Mouse (Mus musculus) megakaryocyte, adult 5-6 weeks (primary cell): ENCODE results near the gene Srms. TPM values are rescaled to one million over a fixed set of nuclear protein-coding genes. Genes with fewer than 3 reads are reported as not detected.

Source experiments
- ATAC-seq: 2 replicates; pipeline ENCODE4 v1.8.0; 2016; ENCODE audit warnings: mild to moderate bottlenecking, inconsistent platforms; ENCODE audit not compliant: poor library complexity, severe bottlenecking
- total RNA-seq, 2 experiments: library from RNA; stranded (forward) in 1 of 2; stranded (reverse) in 1 of 2; fragments of 153-499, 151-499 nt in 1 of 2; fragments of 221-1000, 200-1000 nt in 1 of 2; gene quantifications; 2 replicates each; pipeline versions ENCODE4 v1.2.3 to v1.2.4; 2015 to 2017

The Srms gene
- total RNA-seq (2015) (not detected in 2 replicates), total RNA-seq (2017) (not detected in 2 replicates)

- ATAC-seq: peak; percentile 56
Measured at GRCm38 (mm10) chr2:181213021-181213445, at the start of gene Srms. TSS of gene Srms (minus strand) at chr2:181213185.

GRCm38 (mm10) chr2:181253248-181253647 is 40.3 kb upstream of the Srms start:
- ATAC-seq: no peak

- no peak for ATAC-seq
Measured at GRCm38 (mm10) chr2:181251841-181252240, 38.9 kb upstream of the Srms start.

- ATAC-seq: no peak
Measured at GRCm38 (mm10) chr2:181249217-181249616, 36.2 kb upstream of the Srms start.

GRCm38 (mm10) chr2:181245031-181245430 is 32.0 kb upstream of the Srms start:
- ATAC-seq: no peak

GRCm38 (mm10) chr2:181243706-181244394 is 30.9 kb upstream of the Srms start:
- ATAC-seq: peak; percentile 87

GRCm38 (mm10) chr2:181242314-181242665 is 29.3 kb upstream of the Srms start:
- ATAC-seq: no peak

GRCm38 (mm10) chr2:181241602-181242313 is 28.8 kb upstream of the Srms start, which contains the start of gene Helz2:
TSS of gene Helz2 (minus strand) at chr2:181242027.
- peak; percentile 69 for ATAC-seq

- no peak for ATAC-seq
Measured at GRCm38 (mm10) chr2:181240806-181241440, 27.9 kb upstream of the Srms start.

- no peak for ATAC-seq
Measured at GRCm38 (mm10) chr2:181239261-181239660, 26.3 kb upstream of the Srms start.

GRCm38 (mm10) chr2:181238861-181239260 is 25.9 kb upstream of the Srms start:
- no peak for ATAC-seq

- no peak for ATAC-seq
Measured at GRCm38 (mm10) chr2:181238091-181238610, 25.2 kb upstream of the Srms start.

- ATAC-seq: no peak
Measured at GRCm38 (mm10) chr2:181237251-181238014, 24.4 kb upstream of the Srms start.

GRCm38 (mm10) chr2:181235681-181236566 is 22.9 kb upstream of the Srms start:
- ATAC-seq: no peak

GRCm38 (mm10) chr2:181234680-181235079 is 21.7 kb upstream of the Srms start:
- ATAC-seq: no peak

GRCm38 (mm10) chr2:181233443-181233842 is 20.5 kb upstream of the Srms start:
- no peak for ATAC-seq

GRCm38 (mm10) chr2:181231171-181231570 is 18.2 kb upstream of the Srms start:
- no peak for ATAC-seq

- ATAC-seq: no peak
Measured at GRCm38 (mm10) chr2:181228335-181228734, 15.3 kb upstream of the Srms start.

- no peak for ATAC-seq
Measured at GRCm38 (mm10) chr2:181227122-181227521, 14.1 kb upstream of the Srms start.

- no peak for ATAC-seq
Measured at GRCm38 (mm10) chr2:181224994-181225393, 12.0 kb upstream of the Srms start.
